Mouse (Mus musculus): ENCODE measurements around the gene Cfap58.

Gene Cfap58

DNA sequence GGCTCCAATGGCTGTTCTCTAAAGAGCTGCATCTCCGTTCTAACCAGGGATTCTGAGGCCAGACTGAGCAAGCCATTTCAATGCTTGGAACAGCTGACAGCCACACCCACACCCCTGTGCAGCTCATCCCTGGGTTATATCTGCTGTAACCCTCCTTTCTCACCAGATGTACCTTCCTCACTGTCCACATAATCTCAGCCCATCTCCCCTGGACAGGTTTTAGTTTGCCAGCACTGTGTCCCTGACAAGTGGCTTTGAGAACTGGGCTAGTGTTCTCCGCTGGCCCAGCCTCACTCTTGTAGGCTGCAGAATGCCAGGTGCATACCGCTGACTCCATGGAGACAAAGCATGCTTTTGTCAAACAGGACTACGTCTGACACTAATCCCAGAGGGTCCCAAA, 20.1 kb upstream of the Cfap58 start:
- no peak for DNase-seq (ENCODE audit: low spot score)

DNA sequence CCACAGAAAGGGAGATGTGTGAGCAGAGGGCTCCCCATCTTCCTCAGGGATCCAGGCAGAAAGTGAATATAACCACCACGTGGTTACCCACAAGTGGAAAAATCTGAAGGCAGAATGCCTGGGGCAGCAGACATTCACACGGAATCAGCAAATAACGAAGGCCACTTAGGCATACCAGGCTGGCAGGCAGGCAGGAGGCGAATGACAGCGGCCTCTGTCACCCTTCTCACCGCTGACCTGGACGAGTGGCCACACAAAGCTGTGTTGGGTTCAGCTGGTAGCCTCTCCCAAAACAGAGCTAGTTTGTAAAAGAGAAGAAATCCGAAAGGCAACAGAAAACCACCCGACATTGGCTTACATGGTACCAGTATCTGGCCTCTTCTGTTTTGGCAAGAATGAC, 19.5 kb upstream of the Cfap58 start:
- DNase-seq (ENCODE audit: low spot score) = no peak

GRCm38 (mm10) chr19:47918455-47919101, 18.9 kb upstream of the Cfap58 start:
- peak; percentile 48 for DNase-seq (ENCODE audit: low spot score)

DNA sequence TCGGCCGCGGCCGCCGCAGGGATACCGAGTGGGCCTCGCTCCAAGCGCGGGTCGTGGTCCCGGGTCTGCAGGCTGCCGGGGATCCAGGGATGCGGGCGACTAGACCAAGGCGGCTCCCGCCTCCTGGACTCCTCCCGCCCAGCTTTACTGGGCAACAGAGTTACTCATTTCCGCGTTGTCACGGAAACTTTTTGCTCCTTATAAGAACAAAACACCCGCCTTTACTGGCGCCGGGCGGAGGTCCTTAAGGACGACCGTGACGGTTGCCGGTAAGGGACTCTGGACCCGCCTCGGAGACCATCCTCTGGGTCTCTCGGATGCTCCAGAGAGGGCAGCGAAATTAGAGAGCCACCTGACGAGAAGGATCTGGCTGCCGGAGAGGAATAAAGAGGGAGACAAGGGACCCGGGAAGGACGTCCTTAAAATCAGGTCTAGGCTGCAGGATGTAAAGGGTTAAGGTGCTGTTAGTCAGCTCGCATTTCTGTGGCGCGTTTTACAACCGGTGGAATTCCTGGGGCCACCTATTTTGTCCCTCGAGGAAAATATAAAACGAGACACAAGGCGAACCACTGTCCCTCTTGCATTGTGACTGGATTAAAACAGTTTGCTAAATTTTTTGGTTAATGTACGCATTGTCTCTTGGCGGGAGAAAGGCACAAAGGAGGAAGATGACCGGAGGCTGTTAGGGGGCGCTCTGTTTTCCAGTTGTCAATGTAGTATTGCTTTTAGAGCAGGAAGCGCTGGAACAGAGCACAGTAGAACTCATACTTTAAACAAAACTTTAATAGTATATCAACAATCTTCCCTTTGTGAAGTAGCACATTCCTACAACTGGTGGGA, 18.1 kb upstream of the Cfap58 start, which contains the start of the genes Cfap43 and Itprip:
Gene Cfap43, minus strand, starts transcription at position 162 of the 840 bp plus-strand sequence.
Gene Itprip, minus strand, starts transcription at position 174 of the 840 bp plus-strand sequence.
- peak; percentile 79 for DNase-seq (ENCODE audit: low spot score)

DNA sequence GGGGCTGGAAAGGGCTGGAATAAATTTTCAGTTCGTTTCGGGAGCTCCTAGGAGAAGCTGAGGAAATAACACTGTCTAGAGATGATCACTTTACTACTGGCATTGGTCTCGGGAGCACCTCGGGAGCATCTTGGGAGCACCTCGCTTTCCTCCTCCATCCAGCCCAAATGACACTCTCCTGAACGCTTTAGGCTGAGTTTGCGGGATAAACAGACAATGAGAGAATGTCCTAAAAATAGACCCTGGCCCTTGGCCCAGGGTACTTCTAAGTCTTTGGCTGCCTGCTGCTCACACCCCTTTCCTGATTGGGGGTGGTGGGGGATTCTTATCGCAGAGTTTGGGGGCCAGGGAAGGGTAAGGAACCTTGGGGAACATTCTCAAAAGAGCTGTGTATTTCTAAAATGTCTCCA, 17.5 kb upstream of the Cfap58 start:
- no peak for DNase-seq (ENCODE audit: low spot score)

GRCm38 (mm10) chr19:47925819-47926218, 11.7 kb upstream of the Cfap58 start:
- DNase-seq (ENCODE audit: low spot score) = no peak

GRCm38 (mm10) chr19:47927032-47927431, 10.4 kb upstream of the Cfap58 start:
- DNase-seq (ENCODE audit: low spot score) = no peak

- no peak for DNase-seq (ENCODE audit: low spot score)
Observed at GRCm38 (mm10) chr19:47929043-47929442, 8.4 kb upstream of the Cfap58 start.

DNA sequence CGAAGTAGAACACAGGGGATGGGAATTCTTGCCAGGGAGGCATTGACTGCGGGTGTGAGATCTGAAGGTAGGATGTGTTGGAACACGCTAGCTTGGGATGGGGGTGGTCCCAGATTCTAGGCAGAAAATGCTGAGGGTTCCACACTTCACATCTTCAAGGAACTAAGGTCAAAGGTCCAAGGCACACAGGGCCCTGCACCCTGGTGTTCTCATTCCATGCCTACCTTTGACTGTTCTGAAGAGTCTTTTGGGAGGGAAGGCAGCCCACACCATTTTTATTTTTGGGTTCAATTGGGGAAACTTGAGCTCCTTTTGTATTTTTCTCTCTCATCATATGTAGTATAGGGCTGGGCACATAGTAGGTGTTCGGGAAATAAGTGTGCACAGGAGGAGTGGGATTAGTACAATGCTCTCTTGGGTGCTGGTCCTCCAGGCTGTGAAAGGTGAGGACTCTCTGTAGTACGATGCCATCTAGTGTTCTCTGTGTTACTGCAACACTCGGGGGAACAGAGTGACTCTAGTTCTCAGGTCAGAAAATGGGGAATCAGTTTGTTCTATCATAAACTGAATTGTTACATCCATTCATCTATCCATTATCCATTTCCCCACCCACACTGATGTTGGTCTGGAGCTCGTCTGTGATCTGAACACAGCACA, 5.4 kb upstream of the Cfap58 start:
- peak; percentile 44 for DNase-seq (ENCODE audit: low spot score)

GRCm38 (mm10) chr19:47934146-47934545, 3.3 kb upstream of the Cfap58 start:
- DNase-seq (ENCODE audit: low spot score) = no peak

DNA sequence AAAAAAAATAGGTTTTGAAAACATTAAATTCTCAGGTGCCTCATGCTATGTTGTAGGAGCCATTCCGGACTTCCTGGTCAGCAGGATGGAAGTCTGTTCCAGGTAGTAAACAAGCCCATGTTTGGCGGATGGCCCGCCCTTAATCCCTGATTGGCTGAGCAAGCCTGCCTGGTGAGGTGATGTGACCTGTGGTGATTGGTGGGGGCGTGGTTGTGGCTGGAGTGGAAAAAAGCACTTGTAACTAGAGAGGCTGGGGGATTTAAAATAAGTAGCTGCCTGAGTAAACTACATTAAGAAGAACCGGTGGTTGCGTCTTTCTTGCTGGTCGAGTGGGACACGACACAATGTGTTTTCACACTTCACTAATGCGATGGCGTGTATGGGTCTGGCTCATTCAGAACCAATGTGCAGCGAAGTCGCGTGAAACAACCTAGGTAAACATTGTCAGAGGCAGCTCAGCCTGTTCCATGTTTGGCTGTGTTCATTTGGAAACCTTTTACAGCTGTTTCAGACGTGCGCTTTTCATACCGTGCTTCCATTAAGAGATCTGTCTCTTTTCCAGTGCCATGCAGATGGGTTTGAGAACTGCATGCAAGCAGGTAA, 2.7 kb upstream of the Cfap58 start:
- DNase-seq (ENCODE audit: low spot score) = no peak

- no peak for DNase-seq (ENCODE audit: low spot score)
Observed at GRCm38 (mm10) chr19:47935530-47935929, 1.9 kb upstream of the Cfap58 start.

DNA sequence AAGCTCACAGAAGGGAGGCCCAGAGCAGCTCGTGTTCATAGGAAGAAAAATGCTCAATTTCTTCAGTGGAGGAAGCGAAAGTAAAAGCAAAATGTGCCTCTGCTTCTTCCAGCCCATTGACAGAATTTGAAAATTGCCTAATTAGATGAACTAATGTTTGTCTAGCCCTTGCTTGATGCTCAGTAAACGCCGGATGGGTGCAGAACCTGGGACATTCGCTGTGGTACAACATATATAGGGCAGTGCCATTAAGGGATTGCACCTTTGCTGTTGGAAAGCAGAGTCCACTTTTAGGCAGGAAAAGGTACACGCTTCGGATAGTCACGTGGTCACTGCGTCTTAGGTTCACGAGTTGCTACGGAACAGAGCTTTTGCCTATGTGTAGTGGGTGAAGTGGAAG, 985 bp upstream of the Cfap58 start:
- DNase-seq (ENCODE audit: low spot score) = no peak

GRCm38 (mm10) chr19:47936938-47937337, 537 bp upstream of the Cfap58 start:
- DNase-seq (ENCODE audit: low spot score) = no peak

GRCm38 (mm10) chr19:47939361-47939760, 1.9 kb downstream of the Cfap58 start:
- no peak for DNase-seq (ENCODE audit: low spot score)

DNA sequence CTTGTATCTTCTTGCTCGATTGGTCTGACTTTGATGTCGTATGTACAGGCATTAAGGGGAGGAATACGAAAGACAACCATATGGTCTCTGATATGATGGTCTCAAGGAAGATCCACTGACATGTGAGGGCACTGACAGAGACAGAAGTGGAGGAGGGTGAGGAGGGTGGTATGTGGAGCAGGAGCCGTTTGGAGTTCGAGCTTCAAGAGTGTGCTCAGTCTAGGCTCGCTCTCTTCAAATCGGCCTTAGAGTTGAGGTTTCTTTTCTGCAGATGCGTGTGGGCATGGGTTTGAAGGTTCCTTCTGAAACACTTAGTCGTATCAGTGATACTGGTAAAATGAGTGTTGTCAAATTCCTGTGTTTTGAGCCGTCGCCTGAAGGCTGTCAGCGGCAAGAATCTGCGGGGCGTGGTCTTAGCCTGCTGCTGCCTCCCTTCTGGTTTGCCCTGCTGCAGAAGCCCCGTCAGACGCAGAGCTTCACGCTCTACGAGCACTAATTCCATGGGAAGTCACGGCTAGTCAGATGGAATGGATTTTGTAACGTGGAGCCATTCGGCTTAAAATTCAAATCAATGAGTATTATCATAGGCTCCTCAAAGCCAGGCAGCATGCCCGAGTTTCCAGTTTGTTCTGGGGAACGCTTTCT, 9.5 kb downstream of the Cfap58 start:
- no peak for DNase-seq (ENCODE audit: low spot score)

DNA sequence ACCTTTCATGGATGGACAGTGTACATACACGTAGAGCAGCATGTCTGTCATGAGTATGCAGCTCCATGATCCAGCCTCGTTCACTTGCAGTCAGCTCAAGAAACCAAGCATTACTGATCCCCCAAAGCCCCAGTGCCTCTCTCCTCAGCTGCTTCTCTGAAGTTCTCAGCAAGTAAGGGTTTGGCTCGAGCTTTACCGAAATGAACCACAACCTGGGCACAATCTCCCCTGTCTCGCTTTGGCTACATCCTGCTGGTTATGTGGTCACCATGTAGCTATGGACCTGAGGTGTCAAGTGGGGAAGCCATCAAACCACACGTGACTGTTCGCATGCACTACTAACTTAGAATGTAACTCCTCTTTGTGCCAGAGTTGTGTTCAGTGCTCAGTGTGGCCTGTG, 13.5 kb downstream of the Cfap58 start:
- no peak for DNase-seq (ENCODE audit: low spot score)

DNA sequence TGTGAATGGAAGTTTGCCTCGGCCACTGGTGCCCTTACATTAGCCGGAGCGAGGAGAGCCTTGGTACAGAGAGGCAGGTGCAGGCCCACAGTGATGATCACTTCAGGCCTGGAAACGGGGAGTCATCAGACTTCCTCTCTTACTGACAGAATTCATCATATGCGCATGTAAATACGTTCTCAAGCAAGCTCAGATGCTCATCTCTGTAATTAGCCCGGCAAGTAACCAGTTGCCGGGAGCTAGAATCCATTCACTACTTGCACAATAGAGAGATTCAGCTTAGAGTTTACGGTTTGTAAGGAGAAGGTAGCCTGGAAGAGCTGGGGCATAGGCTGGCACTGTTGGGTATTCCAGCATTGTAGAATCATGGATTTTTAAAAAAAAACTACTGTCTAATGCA, 15.7 kb downstream of the Cfap58 start:
- DNase-seq (ENCODE audit: low spot score) = no peak

DNA sequence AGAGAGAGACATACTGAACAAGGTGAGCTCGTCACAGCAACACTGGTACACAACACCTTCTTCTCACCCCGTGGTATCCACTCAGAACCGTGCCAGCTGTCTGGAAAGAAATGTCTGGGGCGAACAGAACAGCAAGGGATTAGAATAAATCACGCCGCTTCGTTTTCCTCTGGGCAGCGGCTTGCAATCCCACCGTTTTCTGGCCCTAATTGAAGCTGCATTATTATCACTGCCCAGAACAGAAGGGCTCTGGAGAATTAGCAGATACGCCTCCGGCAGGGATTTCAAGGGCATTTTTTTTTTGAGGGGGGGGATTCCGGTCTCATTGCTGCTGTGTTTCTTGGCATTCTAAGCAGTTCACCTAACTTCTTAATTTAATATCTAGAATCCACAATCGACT, 20.7 kb downstream of the Cfap58 start:
- no peak for DNase-seq (ENCODE audit: low spot score)

- DNase-seq (ENCODE audit: low spot score) = no peak
Observed at GRCm38 (mm10) chr19:47968993-47969659, 31.7 kb downstream of the Cfap58 start.

DNA sequence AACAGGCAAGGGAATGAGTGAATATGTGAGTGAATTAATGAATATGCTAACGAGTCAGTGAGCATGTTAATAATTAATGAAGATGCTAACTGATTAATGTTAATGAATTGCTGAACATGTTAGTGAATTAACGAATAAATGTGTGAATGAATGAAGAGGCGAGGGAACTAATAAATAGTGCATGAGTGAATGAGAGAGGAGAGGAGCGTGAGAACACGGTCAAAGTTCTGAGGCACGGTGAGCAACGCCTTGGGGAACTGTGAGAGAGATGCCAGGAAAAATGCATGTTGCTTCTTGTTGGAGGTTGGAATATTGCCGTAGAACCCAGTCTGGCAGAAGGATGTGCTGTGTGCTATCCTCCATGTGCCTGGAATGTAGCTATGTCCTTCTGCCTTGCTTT, 33.6 kb downstream of the Cfap58 start:
- DNase-seq (ENCODE audit: low spot score) = no peak
